Mouse (Mus musculus) kidney, postnatal 25 days (tissue): ENCODE results near the gene Mrgprh.
A peak's percentile ranks its signal among the peaks of the same experiment; 100 is the strongest.
"Not testable (repeated sequence)": the region's sequence is repeated elsewhere in the genome, so short reads cannot be mapped to it uniquely, and the experiment has no call there.

Source experiments
- DNase-seq, 2 experiments: peaks; one replicate each; pipeline ENCODE4 v3.0.0; 2021; ENCODE audit warnings: mixed read lengths in 2 of 2

Gene Mrgprh

DNA sequence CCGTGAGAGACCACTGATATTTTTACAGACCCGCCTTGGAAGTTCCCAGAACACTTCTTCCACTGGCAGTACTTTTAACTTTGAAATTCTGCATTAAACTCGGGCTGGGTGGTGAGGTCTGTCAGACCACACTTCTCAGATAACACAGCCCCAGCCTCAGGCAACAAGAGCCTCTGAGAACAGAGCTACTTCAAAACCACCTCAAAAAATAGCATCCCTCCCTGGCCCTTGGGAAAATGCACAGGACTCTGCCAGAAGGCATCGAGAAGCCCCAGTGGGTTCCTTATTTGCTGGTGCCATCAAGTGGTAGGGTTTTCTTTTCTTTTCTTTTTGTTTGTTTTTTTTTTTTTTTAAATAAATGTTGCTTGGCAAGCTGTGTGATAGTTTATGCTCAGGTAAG is 7.2 kb upstream of the Mrgprh start:
- DNase-seq, result no peak

DNA sequence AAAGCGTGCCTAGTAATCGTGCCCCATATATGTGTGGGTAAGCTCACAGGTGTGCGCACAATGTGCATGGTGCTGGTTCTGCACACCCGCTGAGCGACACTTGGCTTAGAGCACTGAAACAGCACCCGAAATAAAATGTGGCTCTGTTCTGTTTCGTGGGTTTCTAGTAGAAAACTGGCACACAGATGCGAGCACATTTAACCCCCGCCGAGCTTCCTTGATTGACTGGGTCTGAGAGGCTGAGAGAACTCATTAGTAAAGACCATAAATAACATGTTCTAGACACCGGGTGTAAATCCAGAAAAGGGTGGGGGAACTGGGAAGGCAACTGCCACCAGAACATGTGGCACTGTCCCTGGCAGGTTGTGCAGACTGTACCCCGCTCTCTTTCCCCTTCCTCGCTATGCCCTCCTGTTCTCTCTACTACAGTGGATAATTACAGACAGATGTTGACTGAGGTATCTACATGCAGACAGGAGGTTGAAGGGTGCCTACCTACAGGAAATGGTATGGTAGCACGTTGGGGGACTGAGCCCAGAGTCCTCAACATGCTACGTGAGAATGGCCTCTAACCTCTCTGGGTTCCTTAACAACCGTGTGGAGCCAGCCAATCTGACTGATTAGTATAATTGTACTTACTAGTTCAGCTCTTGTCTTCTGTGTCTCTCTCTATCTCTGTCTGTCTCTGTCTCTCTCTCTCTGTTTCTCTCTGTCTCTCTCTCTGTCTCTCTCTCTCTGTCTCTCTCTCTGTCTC is 3.4 kb upstream of the Mrgprh start:
- no peak for DNase-seq

DNA sequence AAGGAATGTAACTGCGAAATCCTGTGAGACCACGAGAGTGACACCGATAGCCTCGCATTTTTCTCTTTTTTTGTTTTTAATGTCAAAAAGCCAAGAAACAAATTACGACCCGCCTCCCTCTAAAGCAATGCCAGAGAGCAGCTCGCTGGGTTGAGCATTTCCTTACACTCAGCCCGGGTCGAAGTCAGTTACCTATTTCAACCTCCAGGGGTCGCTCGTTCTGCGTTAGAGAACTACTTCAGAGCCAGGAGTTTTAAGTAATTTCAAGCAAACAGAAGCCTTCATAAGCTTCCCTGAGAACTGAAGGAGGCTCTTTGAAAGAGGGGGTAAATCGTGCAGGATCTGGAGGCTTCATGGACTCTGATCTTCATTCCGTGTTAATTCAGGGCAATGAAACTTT is 4.3 kb downstream of the Mrgprh start:
- DNase-seq, result peak; percentile 85 to 92

DNA sequence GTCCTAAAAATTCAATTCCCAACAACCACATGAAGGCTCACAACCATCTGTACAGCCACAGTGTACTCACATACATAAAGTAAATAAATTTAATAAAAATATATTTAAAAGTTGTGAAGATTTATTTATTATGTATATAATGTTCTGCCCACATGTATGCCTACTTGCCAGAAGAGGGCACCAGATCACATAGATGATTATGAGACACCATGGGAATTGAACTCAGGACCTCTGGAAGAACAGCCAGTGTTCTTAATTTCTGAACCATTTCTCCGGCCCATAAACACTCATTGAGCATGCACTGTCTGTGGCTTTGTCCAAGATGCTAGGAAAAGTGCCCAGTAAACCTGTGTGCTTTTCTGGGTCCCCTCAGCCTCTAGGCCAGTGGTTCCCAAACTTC is 5.4 kb downstream of the Mrgprh start:
- DNase-seq, result no peak

DNA sequence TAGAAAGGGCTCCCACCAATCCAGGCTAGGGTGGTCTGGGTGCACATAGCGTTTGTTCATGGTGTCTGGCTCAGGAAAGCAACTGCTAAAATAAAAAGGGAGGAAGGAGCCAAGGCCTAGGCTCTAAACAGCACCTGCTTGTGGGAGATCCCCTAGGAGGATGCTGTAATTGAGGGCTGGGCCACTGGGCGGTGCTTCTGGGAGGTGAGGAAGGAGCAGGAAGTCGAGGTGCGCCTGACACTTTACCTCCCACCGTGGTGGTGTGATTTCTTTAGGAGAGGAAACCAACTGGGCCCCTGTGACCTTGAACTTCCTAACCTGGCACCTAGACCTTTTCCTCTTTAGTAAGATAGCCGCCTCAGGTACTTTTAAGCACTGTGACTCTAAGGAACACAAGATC is 10.8 kb downstream of the Mrgprh start:
- DNase-seq, result no peak

DNA sequence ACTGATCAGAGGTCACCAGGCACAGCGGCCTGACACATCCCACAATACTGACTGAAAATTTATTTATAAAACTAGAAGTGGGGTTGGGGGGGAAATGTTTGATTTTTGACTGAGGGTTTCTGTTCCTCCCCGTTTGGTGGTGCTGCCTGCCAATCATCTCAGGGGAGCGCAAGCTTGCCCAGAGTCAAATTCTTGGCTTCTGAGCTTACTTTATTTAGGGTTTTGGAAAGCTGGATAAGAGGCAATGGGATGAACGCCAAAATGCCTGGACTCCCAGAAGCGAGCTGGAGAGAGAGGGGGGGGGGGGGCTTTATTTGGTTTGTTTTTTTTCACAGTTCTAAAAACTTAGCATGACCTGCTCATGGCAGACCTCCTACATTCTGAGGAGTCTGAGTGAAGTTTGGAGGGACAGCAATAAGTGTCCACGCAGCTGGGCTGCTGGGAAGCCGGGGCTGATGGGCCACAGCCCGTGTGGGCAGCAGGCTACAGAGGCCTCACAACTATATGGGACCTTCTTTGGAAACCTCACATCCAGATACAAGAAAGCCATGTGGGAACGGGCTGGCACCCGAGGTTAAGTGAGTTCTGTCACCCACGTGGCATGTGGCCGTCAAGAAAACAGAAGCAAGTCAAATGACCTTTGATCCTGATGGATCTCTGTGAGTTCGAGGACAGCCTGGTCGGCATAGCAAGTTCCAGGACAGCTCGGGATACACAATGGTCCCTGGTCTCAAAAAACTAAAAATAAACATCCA is 11.4 kb downstream of the Mrgprh start:
- DNase-seq, result peak in 1 of 2 experiments; percentile 14

DNA sequence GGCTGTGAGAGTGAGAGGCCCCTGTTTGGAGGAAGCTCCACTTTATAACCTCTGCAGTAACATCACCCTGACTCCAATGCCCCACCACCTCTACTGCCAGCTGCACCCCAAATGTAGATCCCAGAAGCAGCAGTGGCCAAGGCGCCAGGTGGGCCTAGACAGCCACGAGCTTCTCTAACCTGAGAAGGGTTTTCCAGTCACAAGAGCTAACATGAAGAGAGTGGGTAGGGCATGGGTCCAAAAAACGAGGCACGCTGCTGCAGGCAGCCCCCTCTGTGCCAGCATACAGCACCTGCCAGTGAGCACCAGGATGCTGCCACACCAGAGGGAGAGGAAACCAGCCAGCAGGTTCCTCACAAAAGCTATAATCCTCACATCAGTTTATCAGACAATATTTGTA is 15.2 kb downstream of the Mrgprh start:
- no peak for DNase-seq

DNA sequence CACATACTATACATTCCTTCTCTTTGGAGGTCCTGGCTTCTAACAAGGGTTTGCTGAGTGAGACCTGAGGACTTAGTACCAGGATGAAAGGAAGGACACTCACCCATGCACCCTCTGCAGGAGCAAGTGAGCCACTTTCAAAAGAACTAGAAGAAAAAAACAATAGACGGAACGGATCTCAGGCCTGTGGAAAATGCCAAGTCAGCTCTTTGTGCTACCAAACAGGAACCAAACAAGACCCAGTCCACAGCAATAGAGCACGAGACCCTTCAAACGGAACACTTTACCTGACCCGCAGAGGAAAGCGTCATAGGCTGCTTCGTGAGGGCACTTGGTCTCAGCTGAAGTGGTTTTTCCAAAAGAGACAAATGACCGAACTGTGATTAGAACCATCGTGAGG is 16.2 kb downstream of the Mrgprh start:
- no peak for DNase-seq

DNA sequence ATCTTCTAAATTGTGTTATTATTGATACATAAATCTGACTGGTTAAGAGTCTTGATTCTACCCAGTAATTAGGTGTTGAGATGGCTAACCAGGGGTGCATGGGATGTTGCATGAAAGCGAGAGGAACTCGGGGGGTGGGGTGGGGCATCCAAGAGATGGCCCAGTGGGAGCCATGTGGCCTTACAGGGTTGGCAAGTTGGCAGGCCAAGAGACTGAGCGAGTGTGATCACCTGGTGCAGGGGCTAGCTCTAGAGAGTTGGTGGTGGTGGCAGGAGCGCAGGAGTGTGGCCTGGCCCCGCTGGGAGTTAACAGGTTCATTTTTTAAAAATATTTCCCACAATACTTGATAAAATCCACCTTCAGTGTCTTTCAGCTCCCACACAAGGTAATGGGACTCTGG is 21.8 kb downstream of the Mrgprh start:
- DNase-seq, result no peak

DNA sequence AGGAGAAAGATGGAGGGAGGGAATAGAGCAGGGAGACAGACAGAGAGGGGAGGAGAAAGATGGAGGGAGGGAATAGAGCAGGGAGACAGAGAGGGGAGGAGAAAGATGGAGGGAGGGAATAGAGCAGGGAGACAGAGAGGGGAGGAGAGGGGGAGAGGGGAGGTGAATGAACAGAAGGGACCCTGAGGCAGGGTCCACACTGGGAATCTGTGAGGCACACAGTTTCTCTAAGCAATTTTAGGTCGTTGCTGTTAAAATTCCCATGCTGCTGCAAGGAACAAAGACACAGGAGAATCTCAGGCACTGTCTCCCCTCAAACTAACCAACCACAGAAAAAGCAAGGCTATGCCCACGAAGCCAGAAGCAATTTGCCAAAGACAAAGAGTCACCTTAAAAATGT is 22.8 kb downstream of the Mrgprh start:
- DNase-seq, result not testable (repeated sequence)

DNA sequence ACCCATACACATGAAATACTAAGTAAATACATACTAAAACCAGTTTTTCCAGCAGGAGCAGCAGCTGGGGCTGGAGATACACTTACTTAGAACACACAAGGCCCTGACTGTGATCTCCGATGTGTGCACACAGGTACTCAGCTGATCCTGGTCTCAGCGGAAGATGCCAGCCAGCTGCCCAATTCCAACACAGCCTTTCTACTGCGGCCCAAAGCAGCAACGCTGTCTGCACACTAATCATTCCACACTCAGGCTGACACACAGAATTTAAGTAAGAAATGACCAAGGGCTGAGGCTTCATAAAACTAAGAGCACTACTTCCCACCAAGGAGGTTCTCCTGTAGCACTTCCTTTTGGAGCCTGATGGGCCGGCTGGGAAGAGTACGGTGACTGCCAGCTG is 26.5 kb downstream of the Mrgprh start:
- DNase-seq, result no peak

DNA sequence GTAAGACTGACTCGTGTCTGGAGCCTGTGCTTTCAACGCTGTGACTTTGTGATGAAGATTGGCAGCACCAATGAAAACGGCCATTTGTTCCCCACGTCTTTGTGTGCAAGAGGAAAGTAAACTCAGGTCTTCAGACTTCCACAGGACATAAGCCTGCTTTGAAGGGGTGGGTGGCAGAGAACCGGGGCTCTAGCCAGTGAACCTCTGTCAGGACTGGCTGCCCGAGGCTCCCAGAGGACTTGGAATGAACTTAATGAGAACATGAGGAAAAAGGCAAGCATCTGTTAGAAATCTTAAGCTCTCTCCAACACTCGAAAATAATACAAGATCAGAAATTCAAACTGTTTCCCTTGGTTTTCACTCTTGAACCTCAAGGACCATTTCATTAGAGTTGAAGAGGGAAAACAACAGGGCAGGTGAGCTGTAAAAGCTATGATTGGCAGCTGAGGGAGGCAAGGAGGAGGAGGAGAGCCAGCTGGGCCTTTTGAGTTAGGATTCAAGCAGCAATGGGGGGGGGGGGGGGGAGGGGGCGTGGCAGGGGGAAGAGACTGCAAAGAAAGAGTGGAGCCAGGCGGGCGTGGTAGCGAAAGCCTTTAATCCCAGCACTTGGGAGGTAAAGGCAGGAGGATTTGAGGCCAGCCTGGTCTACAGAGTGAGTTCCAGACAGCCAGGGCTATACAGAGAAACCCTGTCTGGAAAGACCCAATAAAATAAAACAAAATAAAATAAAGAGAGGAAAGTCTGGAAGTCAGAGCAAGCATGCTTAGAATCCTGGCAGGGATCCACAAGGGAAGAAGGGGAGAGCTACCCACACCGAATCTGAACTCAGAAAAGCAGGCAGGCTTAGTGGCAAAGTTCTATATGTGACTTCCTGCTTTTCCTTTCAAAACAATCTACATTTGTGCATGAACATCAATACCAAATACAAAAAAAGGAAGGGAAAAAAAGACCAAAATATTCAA is 27.8 kb downstream of the Mrgprh start:
- DNase-seq, result no peak

DNA sequence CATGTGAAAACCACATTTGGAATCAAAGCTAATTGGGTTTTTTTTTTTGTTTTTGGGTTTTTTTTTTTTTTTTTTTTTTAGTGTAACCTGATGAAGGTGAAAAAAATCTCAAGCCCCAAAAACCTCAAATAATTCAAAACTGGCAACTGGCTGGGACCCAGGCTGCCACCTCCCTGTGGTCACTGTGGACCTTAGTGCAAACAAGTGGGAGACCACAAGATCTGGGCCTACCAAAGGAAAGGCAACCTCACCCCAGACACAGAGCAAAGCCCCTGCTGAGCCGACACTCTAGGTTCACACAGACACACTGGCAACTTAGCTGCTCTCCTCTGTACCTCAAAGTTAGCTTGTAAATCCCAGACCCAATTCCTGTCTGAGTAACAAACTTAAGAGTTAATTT is 28.5 kb downstream of the Mrgprh start:
- no peak for DNase-seq

DNA sequence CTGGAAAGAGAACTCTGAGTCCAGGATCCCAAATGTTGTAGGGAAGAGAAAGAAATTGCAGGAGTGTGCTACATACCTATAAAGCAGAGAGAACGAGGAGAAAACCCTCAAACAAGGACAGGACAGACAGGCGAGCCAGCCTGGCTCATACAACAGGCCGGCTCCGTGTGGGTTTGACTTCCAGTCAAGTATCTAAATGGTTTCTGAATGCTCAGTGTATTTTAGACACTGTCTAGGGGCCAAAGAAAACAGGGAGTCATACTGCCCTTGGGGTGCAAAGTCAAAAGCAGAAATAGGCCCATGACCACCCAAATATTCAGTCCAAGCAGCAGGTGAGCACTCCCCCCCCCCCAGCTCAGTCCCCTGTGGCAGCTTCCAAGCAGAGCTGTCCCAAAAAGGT is 30.0 kb downstream of the Mrgprh start:
- peak in 1 of 2 experiments; percentile 3 for DNase-seq

DNA sequence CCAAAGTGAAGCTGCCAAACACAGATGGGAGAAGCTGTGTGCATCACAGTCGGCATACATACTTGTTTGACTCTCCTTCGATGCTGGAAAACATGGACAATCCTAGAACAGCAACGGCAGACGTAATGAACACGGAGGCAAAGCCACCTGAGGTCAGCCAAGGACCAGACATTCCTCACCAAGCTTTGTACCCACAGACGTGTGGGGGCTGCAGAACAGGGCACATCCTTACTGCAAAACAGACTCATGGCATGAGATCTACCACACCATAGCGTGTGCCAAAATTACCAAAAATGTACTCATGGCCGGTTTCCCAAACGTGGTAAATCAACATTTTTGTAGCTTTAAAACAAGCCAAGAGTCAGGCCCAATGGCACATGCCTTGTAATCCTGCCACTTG is 30.6 kb downstream of the Mrgprh start:
- peak in 1 of 2 experiments; percentile 6 for DNase-seq

DNA sequence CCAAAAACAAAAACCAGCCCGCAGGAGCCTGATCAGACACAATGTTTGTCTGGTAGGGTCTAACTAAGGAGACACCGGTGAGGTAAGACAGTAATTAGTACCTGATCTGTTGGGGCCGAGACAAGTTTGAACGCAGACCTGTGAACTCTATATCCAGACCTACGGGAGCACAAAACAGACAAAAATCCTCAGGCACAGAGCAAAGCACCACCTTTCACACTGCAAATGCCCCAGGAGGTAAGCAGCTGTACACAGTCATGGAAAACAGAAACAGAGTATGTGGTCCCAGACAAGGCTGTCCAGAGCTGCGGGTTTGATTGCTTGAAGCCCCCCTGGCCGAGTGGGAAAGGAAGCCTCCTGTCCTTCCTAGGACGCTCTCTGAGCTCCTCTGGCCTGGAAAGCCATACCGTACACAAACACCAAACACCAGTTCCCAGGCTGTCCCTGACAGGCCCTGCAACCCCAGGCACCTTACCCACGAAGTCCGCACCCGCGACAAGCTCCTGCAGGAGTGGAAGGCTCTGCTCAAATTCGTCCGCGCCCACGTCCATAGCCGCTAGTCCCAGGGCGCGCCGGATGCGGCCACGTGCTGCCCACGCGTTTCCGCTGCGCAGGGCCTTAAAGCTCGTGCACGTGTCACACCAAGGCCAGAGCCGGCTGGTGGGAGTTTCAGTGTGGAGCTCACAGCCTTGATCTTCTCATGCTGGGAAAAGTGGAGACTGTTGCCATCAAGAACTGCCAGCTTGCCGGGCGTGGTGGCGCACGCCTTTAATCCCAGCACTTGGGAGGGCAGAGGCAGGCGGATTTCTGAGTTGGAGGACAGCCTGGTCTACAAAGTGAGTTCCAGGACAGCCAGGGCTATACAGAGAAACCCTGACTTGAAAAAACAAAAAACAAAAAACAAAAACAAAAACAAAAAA is 33.8 kb downstream of the Mrgprh start, which contains the start of gene Pnldc1:
Gene Pnldc1, minus strand, starts transcription at position 870 of the 920 bp plus-strand sequence.
- DNase-seq, result no peak

DNA sequence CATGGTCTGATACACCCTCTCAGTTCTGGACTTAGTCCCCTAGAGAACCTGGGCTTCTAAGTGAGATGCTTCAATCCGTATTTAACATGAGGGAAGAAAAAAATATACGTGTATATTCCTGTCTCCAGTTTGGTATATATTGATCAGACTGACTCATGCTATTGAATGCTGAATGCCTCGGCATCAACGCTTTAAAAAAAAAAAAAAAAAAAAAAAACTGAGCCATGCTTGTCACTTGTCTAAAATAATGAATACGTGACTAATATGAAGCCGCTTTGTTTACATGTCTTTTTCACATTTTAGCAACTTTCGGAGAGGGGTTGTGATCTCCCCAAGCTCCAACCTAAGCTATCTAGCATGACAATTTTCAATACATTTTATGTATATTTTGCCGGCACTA is 34.6 kb downstream of the Mrgprh start:
- no peak for DNase-seq

DNA sequence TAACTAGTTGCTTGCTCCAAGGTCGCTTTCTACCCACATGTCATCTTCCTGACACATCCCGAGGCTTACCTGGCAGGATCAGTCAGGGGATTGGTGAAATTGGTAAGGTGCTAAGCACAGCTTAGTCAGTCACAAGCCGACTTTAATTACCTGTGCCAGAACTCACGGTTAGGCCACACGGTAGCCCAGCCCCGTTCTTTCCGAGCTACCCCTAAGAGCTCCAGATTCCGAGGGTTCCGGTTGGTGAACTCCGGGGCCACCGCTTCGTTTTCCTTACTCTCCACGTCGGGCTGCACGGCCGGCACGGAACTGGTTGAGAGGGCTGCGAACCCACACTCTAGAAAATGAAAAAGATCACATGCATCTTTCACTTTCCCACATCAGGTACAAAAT is 39.6 kb downstream of the Mrgprh start, which contains the start of gene Tcp1:
Gene Tcp1, plus strand, starts transcription at position 214 of the 393 bp plus-strand sequence.
- DNase-seq, result peak in 1 of 2 experiments; percentile 63

DNA sequence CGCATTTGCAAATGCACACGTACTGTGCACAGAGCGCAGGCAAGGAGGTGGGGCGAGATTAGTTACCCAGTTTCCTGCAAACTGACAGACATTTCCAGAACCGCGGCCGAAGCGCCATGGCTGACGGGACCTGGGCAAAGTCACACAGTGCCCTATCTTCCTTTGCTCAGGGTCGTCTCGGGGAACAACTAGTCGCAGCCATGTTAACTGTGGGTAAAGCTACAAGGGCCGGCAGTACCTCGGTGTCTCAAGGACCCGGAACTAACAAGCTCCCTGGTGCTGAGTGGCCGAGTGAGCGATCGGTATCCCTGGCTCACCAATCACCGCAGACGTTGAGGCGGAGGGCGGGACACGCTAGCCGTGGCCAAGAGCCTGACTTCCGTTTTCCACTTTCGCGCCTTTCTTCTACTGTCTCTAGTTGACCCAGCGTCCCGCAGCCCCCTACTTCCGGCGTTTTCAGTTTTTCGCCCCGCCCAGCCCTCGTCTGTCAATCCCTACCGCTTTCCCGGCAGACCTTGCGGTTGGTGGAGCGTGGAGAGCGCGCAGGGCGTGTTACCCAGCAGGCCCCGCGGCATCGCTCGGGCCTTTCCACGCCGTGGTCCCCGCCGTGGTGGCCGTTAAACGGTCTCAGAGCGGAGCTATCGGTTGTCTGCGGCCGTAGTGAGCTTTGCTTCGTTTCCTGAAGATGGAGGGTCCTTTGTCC is 40.2 kb downstream of the Mrgprh start, which contains the start of gene Mrpl18:
Gene Mrpl18, minus strand, starts transcription at position 465 of the 703 bp plus-strand sequence.
- peak; percentile 99 to 100 for DNase-seq

DNA sequence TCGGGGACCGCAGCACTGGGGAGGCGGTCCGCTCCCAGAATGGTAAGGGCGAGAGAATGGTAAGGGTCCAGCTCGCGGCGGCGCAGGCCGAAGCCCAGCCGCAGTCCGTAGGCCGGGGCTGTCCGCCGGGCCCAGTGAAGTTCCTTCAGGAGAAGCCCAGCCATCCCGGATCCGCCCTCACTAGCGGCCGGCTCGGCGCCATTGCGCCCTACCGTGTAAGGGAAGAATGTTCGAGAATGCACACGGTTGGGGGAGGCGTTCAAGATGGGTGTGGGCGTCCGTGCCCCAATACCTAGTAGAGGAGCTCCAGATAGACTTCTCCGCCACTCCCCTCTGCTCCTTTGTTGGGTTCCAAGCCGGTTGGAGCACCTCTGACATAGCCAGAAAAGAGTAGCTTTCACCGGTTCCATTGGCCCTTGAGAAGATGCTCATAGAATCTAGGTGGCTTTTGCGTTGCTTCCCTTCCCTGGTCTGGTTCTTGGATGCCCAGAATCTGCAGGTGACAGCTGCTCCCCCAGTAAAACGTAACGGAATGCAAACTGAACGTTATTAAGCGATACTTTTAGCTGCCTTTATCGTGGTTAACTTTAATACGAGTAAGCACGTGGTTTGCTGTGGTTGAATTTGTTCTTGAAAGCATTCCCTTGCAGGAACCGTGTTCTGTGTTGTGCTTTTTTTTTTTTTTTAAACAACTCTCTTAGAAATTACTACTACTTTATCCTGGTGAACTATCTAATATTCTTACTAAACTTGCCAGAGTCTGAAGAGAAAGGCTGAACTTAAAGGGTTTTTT is 41.0 kb downstream of the Mrgprh start:
- DNase-seq, result peak; percentile 42 to 66
